Mouse (Mus musculus) myocyte (in vitro differentiated cells): Measurements from ENCODE around the gene Emc10. TPM values are rescaled to one million over a fixed set of nuclear protein-coding genes. Genes with fewer than 3 reads are reported as not detected.
A peak's percentile ranks its signal among the peaks of the same experiment; 100 is the strongest.

Experiments used
- H3K27me3 ChIP-seq: one replicate; pipeline ENCODE4 v1.6.1; 2011; ENCODE audit not compliant: control insufficient read depth, insufficient read depth, insufficient read length
- H3K36me3 ChIP-seq: one replicate; pipeline ENCODE4 v1.6.1; 2011; ENCODE audit not compliant: control insufficient read depth, insufficient read depth
- H3K4me2 ChIP-seq: one replicate; pipeline ENCODE4 v1.6.1; 2011; ENCODE audit warnings: low read depth, control low read depth
- H3K4me3 ChIP-seq: one replicate; pipeline ENCODE4 v1.5.1; 2011; ENCODE audit warnings: mild to moderate bottlenecking, control low read depth, moderate library complexity
- H3K79me2 ChIP-seq: one replicate; pipeline ENCODE4 v1.6.1; 2011; ENCODE audit not compliant: control insufficient read depth, insufficient read depth
- H3ac ChIP-seq: one replicate; pipeline ENCODE4 v1.6.1; 2011; ENCODE audit not compliant: control insufficient read depth, insufficient read length
- CEBPB ChIP-seq: IDR thresholded peaks from 2 replicates; pipeline ENCODE4 v1.6.1; 2011; ENCODE audit warnings: mild to moderate bottlenecking, moderate library complexity; ENCODE audit not compliant: poor library complexity, insufficient read depth, severe bottlenecking
- E2F4 ChIP-seq: IDR thresholded peaks from one replicate; pipeline ENCODE4 v1.6.1; 2011; ENCODE audit warnings: mild to moderate bottlenecking, control low read depth, moderate library complexity; ENCODE audit not compliant: insufficient read depth
- MAX ChIP-seq: IDR thresholded peaks from one replicate; pipeline ENCODE4 v1.6.1; 2011; ENCODE audit warnings: low read depth, mild to moderate bottlenecking, control low read depth
- MYOD1 ChIP-seq, 3 experiments: IDR thresholded peaks; one replicate each; pipeline ENCODE4 v1.6.1; 2011; ENCODE audit warnings: control low read depth in 2 of 3, low read depth in 2 of 3, mild to moderate bottlenecking in 2 of 3, moderate library complexity in 1 of 3; ENCODE audit not compliant: insufficient read length in 2 of 3, control insufficient read depth in 1 of 3
- MYOG ChIP-seq, 3 experiments: IDR thresholded peaks; one replicate each; pipeline ENCODE4 v1.6.1; 2011; ENCODE audit warnings: control low read depth in 2 of 3, low read depth in 2 of 3, mild to moderate bottlenecking in 2 of 3; ENCODE audit not compliant: insufficient read length in 2 of 3, control insufficient read depth in 1 of 3, insufficient read depth in 1 of 3
- POLR2A ChIP-seq: IDR thresholded peaks from one replicate; pipeline ENCODE4 v1.6.1; 2011; ENCODE audit warnings: low read depth, mild to moderate bottlenecking, control low read depth, moderate library complexity; ENCODE audit not compliant: insufficient read length
- POLR2AphosphoS2 ChIP-seq: IDR thresholded peaks from one replicate; pipeline ENCODE4 v1.6.1; 2011; ENCODE audit warnings: low read depth, control low read depth; ENCODE audit not compliant: insufficient read length
- REST ChIP-seq: IDR thresholded peaks from one replicate; pipeline ENCODE4 v1.6.1; 2011; ENCODE audit warnings: mild to moderate bottlenecking, control low read depth, moderate library complexity; ENCODE audit not compliant: insufficient read depth, insufficient read length
- SRF ChIP-seq: IDR thresholded peaks from one replicate; pipeline ENCODE4 v1.6.1; 2011; ENCODE audit warnings: low read depth; ENCODE audit not compliant: control insufficient read depth, insufficient read length
- TCF12 ChIP-seq: IDR thresholded peaks from one replicate; pipeline ENCODE4 v1.6.1; 2011; ENCODE audit warnings: mild to moderate bottlenecking, control low read depth; ENCODE audit not compliant: poor library complexity, insufficient read depth, severe bottlenecking
- TCF3 ChIP-seq: IDR thresholded peaks from one replicate; pipeline ENCODE4 v1.6.1; 2011; ENCODE audit warnings: low read depth, control low read depth; ENCODE audit not compliant: insufficient read length
- USF1 ChIP-seq: IDR thresholded peaks from one replicate; pipeline ENCODE4 v1.6.1; 2011; ENCODE audit warnings: low read depth, mild to moderate bottlenecking, control low read depth, moderate library complexity
- polyA plus RNA-seq: library from polyadenylated mRNA; unstranded; fragments of >200 nt; fragmentation: generic; extraction: Trizol; gene quantifications from one replicate; pipeline ENCODE4 v1.2.1, GENCODE M21; 2012; ENCODE audit warnings: missing spikeins

Gene Emc10
- polyA plus RNA-seq, 1 experiment = 98.2 TPM

- H3K27me3 ChIP-seq = no peaks in the 10 kb centered on the region
- no peaks in the 10 kb centered on the region for H3K79me2 ChIP-seq
- no peak overlapping the region for H3ac ChIP-seq
- H3K4me3 ChIP-seq = no peak overlapping the region
- TF ChIP-seq REST (no peak), POLR2A (no peak), CEBPB (no peak), MAX (no peak), MYOG (IDR thresholded peaks at IDR 0.05; ENCODE audit: control insufficient read depth in 1 of 3, insufficient read depth in 1 of 3, insufficient read length in 2 of 3, low read depth in 2 of 3) (no peak)
- no peaks in the 10 kb centered on the region for H3K36me3 ChIP-seq
- no peak overlapping the region for H3K4me2 ChIP-seq
Observed at GRCm38 (mm10) chr7:44531207-44531606, 34.9 kb upstream of the Emc10 start.

GRCm38 (mm10) chr7:44530507-44530906 lies 34.2 kb upstream of the Emc10 start:
- no peak overlapping the region for H3K4me3 ChIP-seq
- no peaks in the 10 kb centered on the region for H3K27me3 ChIP-seq
- no peak overlapping the region for H3K4me2 ChIP-seq
- H3K79me2 ChIP-seq = no peaks in the 10 kb centered on the region
- no peak for TF ChIP-seq CEBPB
- TF ChIP-seq SRF = no peak
- TF ChIP-seq MAX = no peak
- no peak for TF ChIP-seq REST
- no peak for TF ChIP-seq POLR2AphosphoS2
- H3K36me3 ChIP-seq = no peaks in the 10 kb centered on the region
- H3ac ChIP-seq = no peak overlapping the region

DNA sequence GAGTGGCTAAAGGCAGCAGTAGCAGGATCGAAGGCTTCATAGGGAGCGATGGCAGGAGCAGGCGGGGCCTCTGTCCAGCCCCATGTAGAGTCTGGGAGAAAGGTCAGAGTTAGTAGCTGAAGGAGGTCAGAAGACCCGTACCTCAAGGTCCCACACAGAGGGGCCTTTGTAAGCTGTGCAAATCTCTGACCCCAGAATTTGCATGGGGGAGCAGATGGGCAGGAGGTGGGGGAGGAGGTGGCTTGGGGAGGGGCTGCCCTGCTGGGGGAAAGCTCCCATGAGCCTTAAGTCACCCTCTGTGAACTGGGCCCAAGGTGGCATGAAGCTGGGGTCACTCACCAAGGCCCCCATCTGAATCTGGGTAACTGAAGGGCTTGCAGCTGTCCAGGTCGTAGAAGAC lies 33.2 kb upstream of the Emc10 start:
- Histone ChIP-seq H3K36me3 (no peaks in the 10 kb centered on the region), H3K27me3 (no peaks in the 10 kb centered on the region), H3K4me3 (no peak overlapping the region), H3K79me2 (no peaks in the 10 kb centered on the region), H3K4me2 (no peak overlapping the region), H3ac (no peak overlapping the region)
- TF ChIP-seq TCF12 (no peak), MYOD1 (IDR thresholded peaks at IDR 0.05; ENCODE audit: control insufficient read depth in 1 of 3, insufficient read length in 2 of 3, low read depth in 2 of 3) (no peak), MAX (no peak), MYOG (IDR thresholded peaks at IDR 0.05; ENCODE audit: control insufficient read depth in 1 of 3, insufficient read depth in 1 of 3, insufficient read length in 2 of 3, low read depth in 2 of 3) (no peak), E2F4 (no peak), REST (no peak), SRF (no peak), CEBPB (no peak), POLR2AphosphoS2 (no peak), USF1 (no peak), TCF3 (no peak), POLR2A (no peak)

DNA sequence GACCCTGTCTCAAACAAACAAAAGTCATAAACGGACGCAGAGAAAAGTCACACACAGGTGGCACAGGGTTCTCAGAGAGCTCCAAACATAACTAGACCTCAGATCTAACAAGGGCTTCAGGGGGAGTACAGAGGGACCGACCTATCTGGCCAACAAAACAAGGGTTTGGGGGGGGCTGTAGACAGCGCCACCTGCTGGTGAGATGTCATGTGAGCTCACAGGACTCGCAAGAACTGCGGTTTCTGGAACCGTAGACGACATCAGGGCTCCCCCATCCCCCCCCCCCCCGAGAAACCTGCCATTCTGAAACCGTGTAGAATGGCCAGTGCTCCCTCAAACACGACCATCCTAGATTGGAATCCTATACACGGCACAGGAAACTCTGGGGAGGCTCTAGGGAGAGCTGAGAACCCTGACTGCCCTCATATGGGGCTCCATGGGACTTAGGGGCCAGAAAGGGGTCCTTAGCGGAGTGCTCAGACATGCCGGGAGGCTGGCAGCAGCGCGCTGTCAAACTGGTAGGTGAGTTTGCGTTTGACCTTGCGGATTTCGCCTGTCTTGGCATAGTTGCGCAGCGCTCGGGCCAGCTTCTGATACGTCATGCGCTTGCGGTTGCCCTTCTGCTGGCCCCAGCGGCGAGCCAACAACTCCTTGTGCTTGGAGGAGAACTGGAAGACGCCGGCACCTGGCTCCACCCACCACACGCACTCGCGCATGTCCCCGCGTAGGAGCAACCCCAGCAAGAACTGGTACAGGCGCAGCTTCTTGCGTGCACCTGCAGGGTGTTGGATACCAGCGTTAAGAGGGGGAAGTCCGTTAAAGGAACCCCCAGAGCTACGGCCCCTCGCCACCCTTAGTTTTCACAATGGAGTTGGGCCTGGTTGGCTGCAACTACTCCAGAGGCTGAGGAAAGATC lies 31.4 kb upstream of the Emc10 start:
- Histone ChIP-seq H3K4me2 (peak overlapping the region; percentile 46), H3ac (no peak overlapping the region), H3K79me2 (no peaks in the 10 kb centered on the region), H3K4me3 (no peak overlapping the region), H3K36me3 (no peaks in the 10 kb centered on the region), H3K27me3 (no peaks in the 10 kb centered on the region)
- TF ChIP-seq CEBPB (no peak), TCF3 (no peak), SRF (no peak), MYOD1 (IDR thresholded peaks at IDR 0.05; ENCODE audit: control insufficient read depth in 1 of 3, insufficient read length in 2 of 3, low read depth in 2 of 3) (no peak), POLR2A (no peak)

GRCm38 (mm10) chr7:44526414-44527154 lies 30.3 kb upstream of the Emc10 start:
- TF ChIP-seq SRF (no peak), MYOG (IDR thresholded peaks at IDR 0.05; ENCODE audit: control insufficient read depth in 1 of 3, insufficient read depth in 1 of 3, insufficient read length in 2 of 3, low read depth in 2 of 3) (no peak), POLR2AphosphoS2 (no peak), MAX (no peak), E2F4 (no peak), MYOD1 (IDR thresholded peaks at IDR 0.05; ENCODE audit: control insufficient read depth in 1 of 3, insufficient read length in 2 of 3, low read depth in 2 of 3) (no peak)
- Histone ChIP-seq H3K4me3 (no peak overlapping the region), H3K36me3 (no peaks in the 10 kb centered on the region), H3K27me3 (no peaks in the 10 kb centered on the region), H3ac (no peak overlapping the region), H3K4me2 (no peak overlapping the region), H3K79me2 (no peaks in the 10 kb centered on the region)
